Mouse (Mus musculus): ENCODE measurements at regions not wholly inside any gene's neighbourhood (a gene's known extent, or its start where the extent isn't known, plus 50 kb on each side); places are given as distances from the start of the nearest gene placed in this dataset.
"Not testable (repeated sequence)": the region's sequence is repeated elsewhere in the genome, so short reads cannot be mapped to it uniquely, and the experiment has no call there.

GRCm38 (mm10) chr8:90063291-90063690 lies 284.9 kb downstream of the Tox3 start:
- ATAC-seq (replicated peaks; ENCODE audit: low FRiP score, low TSS enrichment, poor library complexity, severe bottlenecking), result no peak

GRCm38 (mm10) chr8:90058631-90059166 lies 289.4 kb downstream of the Tox3 start:
- ATAC-seq (replicated peaks; ENCODE audit: low FRiP score, low TSS enrichment, poor library complexity, severe bottlenecking), result no peak

GRCm38 (mm10) chr8:90056331-90056730 lies 291.8 kb downstream of the Tox3 start:
- ATAC-seq (replicated peaks; ENCODE audit: low FRiP score, low TSS enrichment, poor library complexity, severe bottlenecking), result no peak

DNA sequence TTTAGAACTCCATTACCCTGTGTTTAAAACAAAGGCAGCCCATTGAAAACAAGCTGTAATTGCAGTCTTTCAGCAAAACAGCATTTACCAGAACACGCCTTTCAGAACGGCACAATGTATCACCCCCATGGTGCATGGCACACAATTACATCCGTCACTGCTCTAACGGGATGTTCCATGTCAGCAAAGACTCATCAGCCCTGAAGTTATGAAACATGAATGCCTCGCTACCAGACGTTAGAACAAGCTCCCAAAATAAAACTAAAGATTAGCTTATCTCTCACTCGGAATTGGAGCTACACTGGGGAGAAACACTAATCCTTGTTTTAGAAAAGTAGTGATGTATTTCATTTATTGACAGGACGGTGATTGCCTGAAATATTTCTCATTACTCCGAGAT lies 301.4 kb downstream of the Tox3 start:
- ATAC-seq (replicated peaks; ENCODE audit: low FRiP score, low TSS enrichment, poor library complexity, severe bottlenecking), result no peak

GRCm38 (mm10) chr8:90036436-90036835 lies 311.7 kb downstream of the Tox3 start:
- no peak for ATAC-seq (replicated peaks; ENCODE audit: low FRiP score, low TSS enrichment, poor library complexity, severe bottlenecking)

DNA sequence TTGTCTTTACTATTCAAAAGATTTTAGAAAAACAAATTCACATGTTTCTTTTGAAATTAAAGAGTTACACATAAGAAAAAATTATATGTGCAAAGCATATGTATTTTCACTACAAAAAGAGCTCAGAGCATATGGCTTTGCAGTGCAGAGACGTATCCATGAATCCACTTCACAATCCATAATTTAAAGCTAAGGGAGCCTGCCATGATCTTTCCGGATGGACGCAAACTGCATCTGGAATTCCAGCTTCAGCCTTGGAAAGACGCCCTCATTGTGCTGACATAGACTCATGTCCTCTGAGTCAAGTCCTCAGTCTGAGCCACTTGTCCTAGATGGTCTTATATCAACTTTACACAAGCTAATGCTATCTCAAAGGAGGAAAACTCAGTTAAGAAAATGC lies 315.6 kb downstream of the Tox3 start:
- ATAC-seq (replicated peaks; ENCODE audit: low FRiP score, low TSS enrichment, poor library complexity, severe bottlenecking), result no peak

GRCm38 (mm10) chr8:90031220-90031619 lies 316.9 kb downstream of the Tox3 start:
- no peak for ATAC-seq (replicated peaks; ENCODE audit: low FRiP score, low TSS enrichment, poor library complexity, severe bottlenecking)

GRCm38 (mm10) chr8:90017958-90018357 lies 330.2 kb downstream of the Tox3 start:
- ATAC-seq (replicated peaks; ENCODE audit: low FRiP score, low TSS enrichment, poor library complexity, severe bottlenecking), result not testable (repeated sequence)

DNA sequence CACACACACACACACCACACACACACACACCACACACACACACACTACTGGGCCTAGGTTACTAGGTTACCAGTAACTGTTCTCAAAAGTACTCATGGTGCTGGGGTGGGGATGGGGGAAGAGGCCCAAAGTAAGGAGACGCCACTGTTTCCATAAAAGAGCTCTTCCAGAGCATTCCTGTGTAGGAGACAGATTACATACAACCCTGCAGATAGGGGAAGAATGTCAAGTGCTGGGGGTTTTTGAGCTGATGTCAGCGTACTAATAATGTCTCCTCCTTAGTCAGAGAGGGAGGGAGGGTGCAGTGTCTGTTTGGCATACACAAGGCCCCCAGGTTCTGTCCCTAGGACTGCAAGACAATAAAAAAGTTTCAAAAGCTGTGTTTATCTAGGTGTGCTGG lies 334.4 kb downstream of the Tox3 start:
- no peak for ATAC-seq (replicated peaks; ENCODE audit: low FRiP score, low TSS enrichment, poor library complexity, severe bottlenecking)

- ATAC-seq (replicated peaks; ENCODE audit: low FRiP score, low TSS enrichment, poor library complexity, severe bottlenecking), result no peak
Observed at GRCm38 (mm10) chr8:90011682-90012409, 336.3 kb downstream of the Tox3 start.

DNA sequence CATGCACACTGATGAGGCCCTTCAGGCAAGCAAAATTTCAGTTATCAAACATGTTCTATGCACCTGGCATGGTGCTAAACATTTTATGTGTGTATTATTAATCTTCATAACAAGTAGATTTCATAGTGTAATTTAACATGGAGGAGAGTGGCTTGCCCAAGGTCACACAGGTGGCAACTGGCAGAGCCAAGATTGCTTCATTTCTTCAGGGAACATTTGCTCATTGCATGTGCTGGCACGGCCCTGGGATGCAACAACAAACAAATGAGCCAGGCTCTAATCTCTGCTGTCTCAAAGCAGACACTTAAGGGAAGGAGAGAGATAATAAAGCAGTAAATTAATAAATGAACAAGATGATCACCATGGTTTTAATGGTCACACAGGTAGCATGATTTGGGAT lies 338.7 kb downstream of the Tox3 start:
- ATAC-seq (replicated peaks; ENCODE audit: low FRiP score, low TSS enrichment, poor library complexity, severe bottlenecking), result no peak

- ATAC-seq (replicated peaks; ENCODE audit: low FRiP score, low TSS enrichment, poor library complexity, severe bottlenecking), result peak; percentile 57; the same call in 1 of the 2 replicates
Observed at GRCm38 (mm10) chr8:90000899-90001640, 347.1 kb downstream of the Tox3 start.

GRCm38 (mm10) chr8:89993743-89994142 lies 354.4 kb downstream of the Tox3 start:
- ATAC-seq (replicated peaks; ENCODE audit: low FRiP score, low TSS enrichment, poor library complexity, severe bottlenecking), result no peak

- ATAC-seq (replicated peaks; ENCODE audit: low FRiP score, low TSS enrichment, poor library complexity, severe bottlenecking), result no peak
Observed at GRCm38 (mm10) chr8:89983859-89984258, 364.3 kb downstream of the Tox3 start.

GRCm38 (mm10) chr8:89982551-89982950 lies 365.6 kb downstream of the Tox3 start:
- no peak for ATAC-seq (replicated peaks; ENCODE audit: low FRiP score, low TSS enrichment, poor library complexity, severe bottlenecking)

DNA sequence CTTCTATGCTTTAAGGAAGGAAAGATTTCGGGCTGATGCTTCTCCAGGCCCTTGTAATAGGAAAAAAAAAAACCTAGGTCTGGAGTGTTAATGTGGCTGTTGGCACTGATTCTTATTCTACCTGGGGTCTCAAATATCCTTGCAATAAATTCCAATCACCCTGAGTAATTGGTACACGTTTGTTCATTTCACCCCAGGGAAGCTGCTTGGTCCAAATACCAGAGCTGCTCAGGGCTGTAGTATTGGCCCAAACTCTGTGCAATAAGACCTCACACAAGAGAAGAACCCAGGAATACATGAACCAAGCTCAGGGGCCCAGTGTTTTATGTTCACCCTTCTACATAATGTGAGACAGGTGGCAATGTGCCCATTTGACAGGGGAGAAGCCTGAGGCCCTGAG lies 366.8 kb downstream of the Tox3 start:
- no peak for ATAC-seq (replicated peaks; ENCODE audit: low FRiP score, low TSS enrichment, poor library complexity, severe bottlenecking)

GRCm38 (mm10) chr8:89980441-89980840 lies 367.7 kb downstream of the Tox3 start:
- no peak for ATAC-seq (replicated peaks; ENCODE audit: low FRiP score, low TSS enrichment, poor library complexity, severe bottlenecking)

- no peak for ATAC-seq (replicated peaks; ENCODE audit: low FRiP score, low TSS enrichment, poor library complexity, severe bottlenecking)
Observed at GRCm38 (mm10) chr8:89962799-89963198, 385.3 kb downstream of the Tox3 start.

GRCm38 (mm10) chr8:89957486-89957885 lies 390.7 kb downstream of the Tox3 start:
- no peak for ATAC-seq (replicated peaks; ENCODE audit: low FRiP score, low TSS enrichment, poor library complexity, severe bottlenecking)

GRCm38 (mm10) chr8:89956482-89957020 lies 391.6 kb downstream of the Tox3 start:
- ATAC-seq (replicated peaks; ENCODE audit: low FRiP score, low TSS enrichment, poor library complexity, severe bottlenecking), result no peak

GRCm38 (mm10) chr8:89938836-89939235 lies 409.3 kb downstream of the Tox3 start:
- ATAC-seq (replicated peaks; ENCODE audit: low FRiP score, low TSS enrichment, poor library complexity, severe bottlenecking), result no peak

All from megakaryocyte-erythroid progenitor cell, adult 5-6 weeks (primary cell).